Mouse (Mus musculus): ENCODE data around the gene Anks4b. TPM values are rescaled to one million over a fixed set of nuclear protein-coding genes. Genes with fewer than 3 reads are reported as not detected.

The Anks4b gene
- polyA plus RNA-seq, 1 experiment from 2014 or later: not detected

GRCm38 (mm10) chr7:120192207-120192606, 18.5 kb downstream of the Anks4b start:
- Histone ChIP-seq H3K4me2 (no peak overlapping the region), H3K9ac (no peak overlapping the region), H3K27me3 (no peaks in the 10 kb centered on the region), H3K36me3 (no peaks in the 10 kb centered on the region), H3K4me1 (replicated peaks) (peaks cover 8% of the 10 kb centered on the region; the same call in 1 of the 2 replicates), H3K27ac (replicated peaks) (no peak overlapping the region), H3K4me3 (no peak overlapping the region), H3K9me3 (no peaks in the 10 kb centered on the region)
- WGBS: 69% methylated on average over 3 of the region's 3 CpGs
- ATAC-seq (ENCODE audit: low FRiP score, low read depth): no peak

GRCm38 (mm10) chr7:120192816-120193215, 19.2 kb downstream of the Anks4b start:
- WGBS: 86% methylated on average over 6 of the region's 6 CpGs
- H3K4me3 ChIP-seq: no peak overlapping the region
- H3K27ac ChIP-seq (replicated peaks): no peak overlapping the region
- no peaks in the 10 kb centered on the region for H3K36me3 ChIP-seq
- peaks cover 8% of the 10 kb centered on the region; the same call in 1 of the 2 replicates for H3K4me1 ChIP-seq (replicated peaks)
- H3K27me3 ChIP-seq: no peaks in the 10 kb centered on the region
- H3K9me3 ChIP-seq: no peaks in the 10 kb centered on the region
- H3K9ac ChIP-seq: no peak overlapping the region
- ATAC-seq (ENCODE audit: low FRiP score, low read depth): no peak
- H3K4me2 ChIP-seq: no peak overlapping the region

- Histone ChIP-seq H3K9me3 (no peaks in the 10 kb centered on the region), H3K27ac (replicated peaks) (no peak overlapping the region), H3K4me3 (no peak overlapping the region), H3K9ac (no peak overlapping the region), H3K4me2 (no peak overlapping the region), H3K36me3 (no peaks in the 10 kb centered on the region), H3K27me3 (peaks cover 5% of the 10 kb centered on the region), H3K4me1 (replicated peaks) (peaks cover 2% of the 10 kb centered on the region; the same call in 1 of the 2 replicates)
- ATAC-seq (ENCODE audit: low FRiP score, low read depth): peak; percentile 63; the same call in 1 of the 2 replicates
- WGBS: 54% methylated on average over 4 of the region's 4 CpGs
These were observed 21.5 kb downstream of the Anks4b start for GRCm38 (mm10) chr7:120195207-120195606.

- Histone ChIP-seq H3K27ac (replicated peaks) (no peak overlapping the region), H3K4me1 (replicated peaks) (peaks cover 11% of the 10 kb centered on the region), H3K27me3 (peaks cover 22% of the 10 kb centered on the region), H3K9me3 (no peaks in the 10 kb centered on the region), H3K9ac (no peak overlapping the region), H3K4me3 (peak overlapping the region; percentile 25), H3K36me3 (no peaks in the 10 kb centered on the region), H3K4me2 (peak overlapping the region; percentile 55)
- under 1% methylated on average over 13 of the region's 14 CpGs for WGBS
- ATAC-seq (ENCODE audit: low FRiP score, low read depth): no peak
These were observed 27.6 kb downstream of the Anks4b start for GRCm38 (mm10) chr7:120201231-120201744.

GRCm38 (mm10) chr7:120201771-120202170, 28.1 kb downstream of the Anks4b start, which contains the start of gene Crym:
Crym (minus strand) TSS chr7:120202111.
- ATAC-seq (ENCODE audit: low FRiP score, low read depth): no peak; the same call in 1 of the 2 replicates
- Histone ChIP-seq H3K4me2 (peak within 1 kb of the TSS; percentile 55), H3K9me3 (no peaks in the 10 kb centered on the region), H3K27ac (replicated peaks) (no peak within 1 kb of the TSS), H3K36me3 (no peaks in the 10 kb centered on the region), H3K4me1 (replicated peaks) (peaks cover 11% of the 10 kb centered on the region), H3K4me3 (peak within 1 kb of the TSS; percentile 25), H3K9ac (no peak within 1 kb of the TSS), H3K27me3 (peaks cover 22% of the 10 kb centered on the region)
- WGBS: 3% methylated on average over 26 of the region's 26 CpGs

- peak; percentile 82 for ATAC-seq (ENCODE audit: low FRiP score, low read depth)
- 4% methylated on average over 26 of the region's 26 CpGs for WGBS
- peaks cover 11% of the 10 kb centered on the region for H3K4me1 ChIP-seq (replicated peaks)
These were observed 30.1 kb downstream of the Anks4b start, which contains the start of gene Abca14 for GRCm38 (mm10) chr7:120203789-120204188. Abca14 (plus strand) TSS chr7:120203961.

GRCm38 (mm10) chr7:120205989-120206388, 32.3 kb downstream of the Anks4b start:
- H3K27me3 ChIP-seq: peaks cover 10% of the 10 kb centered on the region
- no peak overlapping the region for H3K9ac ChIP-seq
- WGBS: 73% methylated on average over 9 of the region's 9 CpGs
- no peak for ATAC-seq (ENCODE audit: low FRiP score, low read depth)
- H3K9me3 ChIP-seq: no peaks in the 10 kb centered on the region
- peaks cover 11% of the 10 kb centered on the region for H3K4me1 ChIP-seq (replicated peaks)
- H3K36me3 ChIP-seq: no peaks in the 10 kb centered on the region
- H3K4me3 ChIP-seq: no peak overlapping the region
- H3K4me2 ChIP-seq: no peak overlapping the region
- H3K27ac ChIP-seq (replicated peaks): no peak overlapping the region

More at GRCm38 (mm10) chr7:120203789-120204188, 30.1 kb downstream of the Anks4b start, which contains the start of gene Abca14:
- Histone ChIP-seq H3K9me3 (no peaks in the 10 kb centered on the region), H3K27ac (replicated peaks) (no peak within 1 kb of the TSS), H3K27me3 (peaks cover 22% of the 10 kb centered on the region), H3K4me3 (no peak within 1 kb of the TSS), H3K9ac (no peak within 1 kb of the TSS), H3K36me3 (no peaks in the 10 kb centered on the region), H3K4me2 (peak within 1 kb of the TSS; percentile 37)

- no peaks in the 10 kb centered on the region for H3K27me3 ChIP-seq
- no peaks in the 10 kb centered on the region for H3K9me3 ChIP-seq
- no peak for ATAC-seq (ENCODE audit: low FRiP score, low read depth)
- H3K27ac ChIP-seq (replicated peaks): no peak overlapping the region
- H3K36me3 ChIP-seq: no peaks in the 10 kb centered on the region
- no peak overlapping the region for H3K4me3 ChIP-seq
- no peak overlapping the region for H3K9ac ChIP-seq
- H3K4me1 ChIP-seq (replicated peaks): no peaks in the 10 kb centered on the region
- no peak overlapping the region for H3K4me2 ChIP-seq
These were observed 54.9 kb downstream of the Anks4b start for GRCm38 (mm10) chr7:120228541-120228940.

Other genes starting within 250 kb of the Anks4b start
- gene Dnah3, start 78.6 kb upstream of the Anks4b start, polyA plus RNA-seq (2015; fragmentation: Nextera tagmentation; extraction: Ambion mirVana): 0.03 TPM in 1 of 2 replicates, not detected in the other
- gene Tmem159, start 71.5 kb upstream of the Anks4b start, polyA plus RNA-seq (2015; fragmentation: Nextera tagmentation; extraction: Ambion mirVana): 14.0 and 16.2 TPM in 2 replicates
- not detected in 2 replicates for gene Zp2, start 28.6 kb upstream of the Anks4b start, polyA plus RNA-seq (2015; fragmentation: Nextera tagmentation; extraction: Ambion mirVana)
- 10.3 and 13.1 TPM in 2 replicates for gene Crym, start 28.3 kb downstream of the Anks4b start, polyA plus RNA-seq (2015; fragmentation: Nextera tagmentation; extraction: Ambion mirVana)
- gene Abca14, start 30.1 kb downstream of the Anks4b start, polyA plus RNA-seq (2015; fragmentation: Nextera tagmentation; extraction: Ambion mirVana): not detected in 2 replicates
- not detected in 2 replicates for gene Abca15, start 154.8 kb downstream of the Anks4b start, polyA plus RNA-seq (2015; fragmentation: Nextera tagmentation; extraction: Ambion mirVana)
- not detected in 2 replicates for gene Abca16, start 235.8 kb downstream of the Anks4b start, polyA plus RNA-seq (2015; fragmentation: Nextera tagmentation; extraction: Ambion mirVana)

All from hindbrain, embryonic 15.5 days (tissue).